Mouse (Mus musculus) right cerebral cortex, adult 2 months (tissue): ENCODE measurements around the gene Rslcan18.
"Not testable (repeated sequence)": the region's sequence is repeated elsewhere in the genome, so short reads cannot be mapped to it uniquely, and the experiment has no call there.

Experiments
- DNase-seq, 2 experiments: peaks; one replicate each; pipeline ENCODE4 v3.0.0; 2021 to 2022; ENCODE audit warnings: low spot score in 2 of 2

The Rslcan18 gene

DNA sequence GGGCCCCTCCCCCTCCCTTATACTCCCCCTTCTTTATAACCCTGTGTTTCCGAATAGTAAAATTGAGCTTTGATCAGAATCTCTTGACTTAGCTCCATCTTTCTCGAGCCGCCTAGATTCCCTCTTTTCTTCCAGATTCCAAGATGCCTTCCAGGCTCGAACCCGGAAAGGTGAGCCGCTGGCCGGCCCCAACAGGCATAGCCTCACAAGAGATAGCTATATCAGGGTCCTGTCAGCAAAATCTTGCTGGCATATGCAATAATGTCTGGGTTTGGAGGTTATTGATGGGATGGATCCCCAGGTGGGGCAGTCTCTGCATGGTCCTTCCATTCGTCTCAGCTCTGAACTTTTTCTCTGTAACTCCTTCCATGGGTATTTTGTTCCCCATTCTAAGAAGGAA is at the start of gene Rslcan18:
TSS of gene Rslcan18 (minus strand) at position 101 of the 400 bp plus-strand sequence.
- not testable (repeated sequence) for DNase-seq

DNA sequence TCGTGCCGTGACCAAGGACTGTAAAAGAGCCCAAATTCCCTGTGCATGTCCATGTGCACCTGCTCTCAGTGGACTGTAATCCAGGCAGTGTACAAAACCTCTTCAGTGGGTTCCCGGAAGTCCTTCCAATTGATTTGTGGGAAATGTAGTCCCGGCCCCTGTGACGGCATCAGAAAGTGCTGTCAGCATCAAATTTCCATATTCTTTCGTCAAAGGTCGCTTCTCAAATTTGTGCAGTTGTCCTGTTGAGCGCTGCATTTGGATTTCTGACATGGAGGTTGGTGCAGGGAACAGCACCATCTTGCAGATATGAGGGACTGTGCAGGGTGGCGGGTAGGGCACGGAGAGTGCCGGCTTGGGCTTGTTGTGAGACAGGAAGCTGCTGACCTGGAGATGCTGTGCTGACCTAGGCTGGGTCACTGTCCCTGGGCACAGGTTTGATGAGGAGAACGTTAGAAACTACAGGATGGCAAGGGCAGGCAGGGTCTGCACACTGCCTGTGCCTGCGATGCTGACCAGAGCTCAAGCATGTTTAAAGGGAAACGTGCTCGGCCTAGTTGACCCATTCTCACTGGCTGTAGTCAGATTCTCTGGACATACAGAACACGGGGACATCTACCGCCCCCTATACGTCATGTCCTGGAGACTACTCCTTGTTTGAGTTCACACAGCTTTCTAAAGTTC is 12.1 kb upstream of the Rslcan18 start:
- peak; percentile 93 to 97 for DNase-seq

DNA sequence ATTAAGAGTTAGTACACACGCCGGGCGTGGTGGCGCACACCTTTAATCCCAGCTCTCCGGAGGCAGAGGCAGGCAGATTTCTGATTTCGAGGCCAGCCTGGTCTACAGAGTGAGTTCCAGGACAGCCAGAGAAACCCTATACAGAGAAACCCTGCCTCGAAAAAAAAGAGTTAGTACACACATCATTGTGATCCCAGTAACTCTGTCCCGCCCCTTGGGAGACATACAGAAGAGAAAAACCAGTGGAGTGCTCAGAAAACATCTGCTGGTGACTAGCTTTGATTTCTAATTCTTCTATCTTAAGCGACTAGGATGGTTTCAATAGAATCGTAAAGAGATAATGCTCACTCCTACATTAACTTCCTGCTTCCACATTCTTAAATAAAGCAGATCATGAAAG is 11.4 kb upstream of the Rslcan18 start:
- DNase-seq: not testable (repeated sequence)

DNA sequence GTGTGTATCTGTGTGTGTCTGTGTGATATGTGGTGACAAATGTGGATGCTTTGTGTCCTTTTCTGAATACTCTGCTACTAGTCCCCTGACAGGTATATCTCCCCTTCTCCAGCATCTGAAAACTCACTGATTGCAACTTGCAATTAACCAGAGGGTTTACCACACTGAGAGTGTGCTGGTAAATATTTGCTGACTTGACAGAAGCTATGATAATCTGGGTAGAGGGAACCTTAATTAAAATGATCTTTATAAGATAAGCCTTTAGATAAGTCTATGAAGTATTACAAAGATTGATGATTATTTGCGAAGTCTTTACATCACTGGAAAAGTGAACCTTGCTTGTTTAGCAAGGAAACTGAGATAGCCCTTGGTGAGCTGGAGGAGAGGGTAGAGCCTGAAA is 8.4 kb upstream of the Rslcan18 start:
- DNase-seq: no peak

DNA sequence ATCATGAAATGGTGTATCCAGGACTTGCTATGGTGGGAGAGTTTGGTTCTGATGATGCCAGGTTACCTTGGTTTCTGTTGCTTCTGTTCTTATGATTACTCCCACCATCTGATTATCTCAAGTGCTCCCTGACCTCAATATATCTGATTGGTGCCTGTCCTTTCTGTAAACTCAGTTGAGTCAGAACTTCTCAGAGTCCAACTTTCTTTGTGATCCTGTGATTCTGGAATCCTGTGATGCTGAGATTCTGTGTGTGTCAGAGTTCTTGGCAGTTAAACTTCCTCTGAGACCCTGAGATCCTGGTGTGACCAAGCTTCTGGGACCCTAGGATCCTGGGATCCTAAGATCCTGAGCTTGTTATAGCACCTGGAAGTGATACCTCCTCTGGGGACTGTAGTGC is 5.3 kb upstream of the Rslcan18 start, which contains the start of gene Zfp759:
TSS of gene Zfp759 (plus strand) at position 301 of the 400 bp plus-strand sequence.
- DNase-seq: not testable (repeated sequence)

DNA sequence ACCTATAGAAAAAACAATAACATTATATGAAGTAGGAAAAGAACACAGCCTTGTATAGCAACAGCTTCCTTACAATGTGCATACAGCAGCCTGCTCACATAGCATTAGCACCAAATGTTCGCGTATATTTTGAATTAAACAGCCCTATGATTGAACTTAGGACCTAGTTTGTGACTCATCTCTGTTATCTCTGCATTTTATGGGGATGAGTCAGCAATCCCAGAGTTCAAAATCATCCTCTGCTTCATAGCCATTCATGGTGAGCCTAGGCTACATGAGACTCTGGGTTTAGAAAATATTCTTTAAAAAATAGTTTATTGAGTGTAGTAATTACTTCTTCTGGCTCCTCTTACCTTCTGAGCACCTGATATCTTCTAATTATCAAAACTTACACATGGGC is 2.8 kb downstream of the Rslcan18 start:
- DNase-seq: no peak

DNA sequence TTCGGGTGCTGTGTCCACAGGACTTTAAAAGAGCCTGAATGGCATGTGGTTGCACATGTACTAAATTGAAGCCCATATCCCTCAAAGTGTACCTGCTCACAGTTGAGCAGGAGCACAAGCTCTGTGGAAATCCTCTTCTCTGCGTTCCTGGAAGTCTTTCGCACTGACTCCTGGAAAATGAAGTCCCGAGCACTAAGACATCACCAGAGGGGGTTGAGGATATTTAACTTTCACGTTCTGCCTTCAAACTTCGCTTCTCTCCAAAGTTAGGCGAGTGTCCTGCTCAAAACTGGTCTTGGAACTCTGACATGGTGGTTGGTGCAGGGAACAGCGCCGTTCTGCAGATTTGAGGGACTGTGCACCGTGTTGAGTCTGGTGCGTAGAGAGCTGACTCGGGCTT is 4.0 kb downstream of the Rslcan18 start:
- peak; percentile 30 to 46 for DNase-seq

DNA sequence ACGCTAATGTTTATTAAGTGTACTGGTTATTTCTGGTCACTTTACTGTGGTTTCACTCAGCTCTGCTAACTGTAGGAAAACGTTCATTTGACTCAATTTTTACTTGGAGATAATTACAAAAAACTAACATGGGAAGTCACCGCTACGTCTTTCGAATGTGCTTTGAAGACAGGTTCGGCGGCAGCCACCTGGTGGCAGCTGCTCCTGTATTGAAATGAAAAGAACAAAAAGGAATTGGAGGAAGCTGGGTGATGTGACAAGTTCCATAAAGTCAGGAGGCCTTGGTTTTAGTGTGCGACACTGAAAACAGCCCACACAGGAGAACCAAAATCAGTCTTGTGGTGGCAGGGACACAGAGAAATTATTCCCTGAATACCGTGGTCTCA is 7.2 kb downstream of the Rslcan18 start:
- DNase-seq: peak in 1 of 2 experiments; percentile 67

DNA sequence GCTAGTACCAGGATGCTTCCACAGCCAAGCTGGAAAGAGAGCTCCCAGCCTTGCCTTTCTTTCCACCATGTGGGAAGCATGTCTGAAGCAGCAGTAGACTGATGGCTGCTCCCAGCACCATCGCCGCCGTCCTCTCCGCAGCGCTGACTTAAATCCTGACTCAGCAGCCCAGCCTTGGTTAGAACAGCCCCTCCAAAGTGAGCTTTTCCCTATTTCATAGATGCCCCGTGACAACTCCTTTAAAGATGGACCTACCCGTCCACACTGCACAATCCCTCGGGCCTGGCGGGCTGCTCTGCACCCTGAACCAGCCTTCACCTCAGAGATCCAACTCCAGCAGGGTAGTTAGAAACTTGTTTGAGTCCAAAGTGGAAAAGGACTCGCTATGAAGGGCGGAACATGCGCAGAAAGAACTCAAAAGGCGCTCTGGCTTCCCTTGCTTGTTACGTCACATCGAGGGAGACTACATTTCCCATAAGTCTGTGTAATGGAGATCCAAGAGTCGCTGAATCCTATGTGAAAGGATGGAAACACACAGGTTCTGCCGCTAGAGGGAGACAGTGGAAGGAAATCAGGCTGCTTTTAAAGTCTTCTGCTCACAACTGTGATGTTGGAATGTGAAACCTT is 7.8 kb downstream of the Rslcan18 start, which contains the start of gene Gm28557:
TSS of gene Gm28557 (minus strand) at position 411 of the 627 bp plus-strand sequence.
- peak; percentile 97 for DNase-seq

DNA sequence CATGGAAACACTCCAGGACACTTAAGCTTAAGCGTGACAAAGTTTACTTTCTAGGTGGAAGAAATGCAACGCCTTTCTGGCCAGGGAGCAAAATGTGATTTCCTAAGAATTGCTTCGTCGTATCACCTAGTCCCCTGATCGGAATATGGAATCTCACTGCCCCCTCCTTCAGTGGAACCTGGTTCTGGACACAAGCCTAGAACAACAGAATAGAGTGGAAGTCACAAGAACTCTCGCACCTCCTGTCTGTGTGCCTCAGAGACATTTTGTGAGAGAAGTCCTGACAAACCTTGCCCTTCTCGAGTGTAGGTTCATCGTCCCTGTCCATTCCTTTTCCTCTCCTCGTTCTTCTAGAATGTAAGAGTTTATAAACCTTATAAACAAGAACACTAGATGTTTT is 8.4 kb downstream of the Rslcan18 start:
- DNase-seq: no peak

DNA sequence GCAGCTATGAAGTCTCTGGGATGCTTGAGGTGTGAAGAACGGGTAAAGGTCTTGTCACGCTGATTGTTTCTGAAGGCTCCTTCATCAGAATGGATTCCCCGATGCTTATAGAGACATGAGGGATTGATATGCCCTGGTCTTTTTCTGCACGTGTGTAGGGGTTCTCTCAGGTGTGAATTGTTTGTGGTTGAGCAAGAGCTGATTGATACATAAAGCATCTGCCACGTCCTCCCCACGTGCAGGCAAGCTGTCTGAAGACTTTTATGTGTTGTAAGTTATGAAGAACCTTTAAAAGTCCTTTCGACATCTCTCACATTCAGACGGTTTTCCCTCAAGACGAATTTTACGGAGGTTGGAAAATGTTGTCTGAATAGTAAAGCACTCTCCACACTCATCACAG is 18.2 kb downstream of the Rslcan18 start, which contains the start of gene Zfp708:
TSS of gene Zfp708 (minus strand) at position 101 of the 400 bp plus-strand sequence.
- DNase-seq: no peak

DNA sequence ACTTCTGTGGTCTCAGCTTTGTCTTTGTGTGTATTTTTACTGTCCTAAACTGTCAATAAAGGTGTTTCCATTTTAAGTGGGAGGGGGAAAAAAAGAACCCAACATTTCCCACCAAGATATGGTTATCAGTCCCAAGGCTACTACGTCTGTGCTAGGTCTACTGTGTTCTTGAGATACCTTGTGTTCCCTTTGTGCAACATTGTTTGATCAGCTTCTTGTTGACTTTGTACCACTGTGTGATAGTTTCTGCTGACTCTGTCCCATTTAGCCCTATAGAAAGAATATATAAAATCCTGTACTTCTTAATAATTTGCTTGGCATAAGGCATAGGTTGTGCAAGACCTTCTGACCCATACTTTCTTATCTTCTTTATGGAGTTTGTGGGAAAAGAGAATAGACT is 25.9 kb downstream of the Rslcan18 start:
- no peak for DNase-seq

DNA sequence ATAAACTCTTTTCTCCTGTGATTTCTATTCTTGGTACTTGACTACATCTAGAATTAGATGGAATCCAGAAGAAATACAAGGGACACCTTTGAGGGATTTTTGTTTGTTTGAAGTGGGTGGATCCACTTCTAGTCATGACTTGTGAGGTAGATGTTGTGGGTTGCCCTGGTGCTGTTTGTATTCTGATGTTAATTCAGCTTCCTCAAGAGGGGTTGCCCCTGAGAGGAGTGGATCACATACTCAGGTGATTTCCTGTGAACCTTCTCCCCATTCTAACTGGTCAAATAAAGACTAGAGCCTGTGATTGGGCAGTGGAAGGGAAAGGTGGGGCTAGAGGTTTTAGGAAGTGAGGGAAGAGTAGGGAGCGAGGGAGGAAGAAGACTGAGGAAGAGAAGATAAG is 34.1 kb downstream of the Rslcan18 start:
- DNase-seq: no peak

DNA sequence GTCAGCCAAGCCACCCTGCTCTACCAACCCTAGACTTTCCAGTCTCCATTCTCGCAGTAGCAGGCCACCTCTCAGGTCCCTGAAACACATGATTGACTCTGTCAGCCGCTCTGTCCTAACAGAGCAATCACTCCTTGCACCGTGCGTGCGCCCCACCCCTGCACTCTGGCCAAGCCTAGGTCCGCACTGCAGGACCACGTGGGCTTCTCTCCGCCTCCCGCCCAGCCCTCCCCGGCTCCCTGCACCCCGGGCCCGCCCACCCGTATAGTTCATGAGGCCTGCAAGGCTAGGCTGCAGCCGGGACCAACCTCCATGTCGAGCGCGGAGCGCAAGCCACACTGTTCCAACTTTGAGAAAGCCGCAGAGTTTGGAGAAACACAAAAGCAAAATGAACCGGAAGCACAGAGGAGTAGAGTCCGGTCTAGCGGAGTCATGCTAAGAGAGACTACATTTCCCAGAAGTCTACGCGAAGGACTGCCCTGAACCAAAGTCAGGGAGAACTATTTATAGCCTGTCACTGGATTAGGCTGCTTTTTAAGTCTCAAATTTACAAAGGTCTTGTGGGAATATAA is 34.8 kb downstream of the Rslcan18 start:
- peak; percentile 64 to 77 for DNase-seq

DNA sequence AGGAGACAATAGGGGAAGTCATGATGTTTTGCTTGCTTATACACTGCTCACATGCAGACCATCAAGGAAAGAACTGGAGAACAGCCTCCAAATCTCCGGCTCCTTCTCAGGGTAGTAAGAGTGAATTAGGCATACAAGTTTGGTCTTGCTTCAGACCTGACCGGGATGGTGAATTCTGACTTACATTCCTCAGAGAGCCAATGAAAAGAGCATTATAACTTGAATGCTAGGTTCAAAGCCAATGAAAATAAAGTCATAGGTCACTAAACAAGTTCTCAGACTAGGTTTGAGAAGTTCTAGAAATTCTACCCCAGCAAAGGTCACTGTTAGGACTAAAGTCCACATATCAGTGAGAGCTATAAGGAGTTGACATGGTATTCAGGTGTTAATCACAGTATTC is 38.8 kb downstream of the Rslcan18 start:
- DNase-seq: no peak

DNA sequence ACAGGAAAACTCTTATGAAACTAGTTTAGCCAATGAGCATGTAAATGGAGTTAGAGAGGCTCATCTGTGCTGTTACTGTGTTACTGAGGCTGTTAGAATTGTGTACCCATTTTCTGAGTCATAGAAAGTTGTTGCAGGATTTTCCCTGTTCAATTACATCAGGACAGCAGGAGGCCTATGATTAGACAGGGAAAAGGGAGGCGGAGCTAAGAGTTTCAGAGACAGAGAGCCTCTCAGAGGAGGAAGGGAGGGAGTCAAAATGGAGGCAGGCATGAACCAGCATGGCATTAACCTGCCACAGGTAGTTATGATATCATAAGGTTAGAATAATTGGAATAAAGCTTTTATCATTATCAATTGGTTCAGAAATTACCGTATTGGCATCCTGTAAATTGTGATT is 43.3 kb downstream of the Rslcan18 start:
- no peak for DNase-seq

DNA sequence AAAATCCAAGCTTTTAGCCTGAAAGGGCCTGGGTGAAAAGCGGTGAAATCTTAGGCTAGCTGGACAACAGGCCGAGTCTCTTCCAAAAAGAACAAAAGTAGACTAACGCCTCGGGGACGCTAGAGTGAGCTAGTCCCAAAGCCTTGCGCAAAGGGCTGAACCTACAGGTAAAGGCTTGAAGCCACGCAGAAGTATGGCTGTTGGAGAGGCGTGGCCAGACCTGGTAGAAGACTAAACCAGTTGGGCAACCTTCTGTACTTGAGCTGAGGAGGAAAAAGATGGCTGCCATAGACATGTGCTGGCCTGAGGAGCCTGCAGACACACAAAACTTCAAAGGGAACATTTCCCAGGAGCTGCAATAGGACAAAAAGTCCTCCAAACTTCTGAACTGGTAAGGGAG is 50.7 kb downstream of the Rslcan18 start:
- no peak for DNase-seq

DNA sequence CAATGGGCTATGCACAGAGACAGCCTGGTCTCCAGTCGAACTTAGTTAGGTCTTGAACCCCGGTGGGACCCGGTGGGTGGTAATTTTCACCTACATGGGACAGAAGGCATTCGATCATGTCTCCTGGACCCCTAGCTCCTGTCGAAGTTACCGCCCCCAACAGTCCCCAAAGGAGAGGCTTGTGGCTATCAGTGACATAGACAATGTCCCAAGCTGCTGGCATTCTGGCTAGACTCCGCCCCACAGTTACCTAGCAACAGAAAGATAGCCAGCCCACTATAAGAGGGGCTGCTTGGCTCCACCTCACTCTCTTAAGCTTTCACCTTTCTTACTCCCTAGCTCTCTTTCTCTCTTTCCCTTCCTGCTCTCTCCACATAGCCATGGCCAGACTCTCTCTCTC is 53.6 kb downstream of the Rslcan18 start:
- no peak for DNase-seq

DNA sequence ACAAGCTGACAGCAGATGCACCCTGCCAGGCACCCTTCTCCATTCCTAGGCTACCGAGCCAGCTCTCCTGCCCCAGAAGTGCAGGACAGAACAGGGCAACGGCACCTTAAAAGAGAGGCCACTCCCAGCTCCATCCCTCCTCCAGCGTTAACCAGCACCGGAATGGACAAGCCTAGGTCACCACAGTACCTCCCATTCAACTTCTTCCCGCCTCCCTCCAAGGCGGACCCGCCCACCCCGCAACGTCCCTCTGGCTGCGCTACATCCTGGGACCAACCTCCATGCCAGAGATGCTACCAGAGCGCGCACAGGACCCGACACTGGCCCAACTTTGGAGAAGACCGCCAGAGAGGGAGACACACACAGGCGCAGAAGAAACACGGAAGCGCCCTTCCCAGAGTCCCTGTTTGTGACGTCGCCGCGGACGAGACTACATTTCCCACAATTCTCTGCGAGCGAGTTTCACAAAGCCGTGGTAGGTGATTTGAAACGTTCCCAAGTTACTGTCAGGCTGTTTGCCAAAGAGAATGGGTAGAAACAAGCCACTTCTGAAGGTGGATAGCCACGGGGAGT is 55.2 kb downstream of the Rslcan18 start, which contains the start of gene Zfp712:
TSS of gene Zfp712 (minus strand) at position 385 of the 573 bp plus-strand sequence.
- DNase-seq: peak; percentile 94 to 98

DNA sequence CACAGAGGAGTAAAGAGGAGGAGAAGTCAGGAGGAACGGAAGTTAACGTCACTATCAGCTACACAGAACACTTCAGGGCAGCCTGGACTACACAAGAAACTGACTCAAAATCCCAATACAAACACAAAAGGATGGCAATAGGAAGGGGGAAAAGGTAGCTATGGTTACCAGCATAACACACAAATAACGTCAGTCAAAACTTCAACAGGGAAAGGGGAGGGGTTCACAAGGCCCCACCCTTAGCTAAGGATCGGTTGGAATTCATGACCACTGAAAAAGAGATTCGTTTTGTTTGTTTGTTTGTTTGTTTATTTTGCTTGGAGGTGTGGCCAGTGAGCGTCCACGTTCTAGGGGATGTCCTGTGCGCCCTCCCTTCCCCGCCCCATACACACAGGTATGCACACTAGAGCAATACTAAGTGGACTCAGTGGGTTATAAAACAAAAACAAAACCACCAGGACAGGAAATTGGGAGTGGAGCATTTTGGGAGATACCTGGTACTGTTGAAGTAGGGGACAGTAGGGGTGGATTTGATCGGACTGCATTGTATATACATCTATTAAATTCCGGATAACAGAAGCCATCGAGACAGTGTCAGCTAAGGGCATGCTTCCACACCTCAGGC is 55.8 kb downstream of the Rslcan18 start:
- DNase-seq: no peak
